In genomic region chr2:124792633-124793036, GRCm38 (mm10) we compare ENCODE assay signal across 15 mouse cellular contexts.
DNase-seq lines count a peak whose midpoint lies in the region; ATAC-seq lines count a peak whose summit lies in the region.
"Had no signal": no experiment of that assay in that cellular context is flagged by ENCODE, and none has a peak within 500 bp of the region (broad histone marks: within the 10 kb centered on the region; RNA-seq: fewer than 3 reads in every experiment).

No protein-coding gene starts in this region.

- ATAC-seq in cerebellum, adult (ENCODE audit: insufficient number of reproducible peaks, low FRiP score, low TSS enrichment) = peak; percentile 84
- ATAC-seq in neural tube, embryonic 12.5 days (ENCODE audit: low FRiP score, low read depth) = peak; percentile 72
- no peak for ATAC-seq in frontal cortex, adult (ENCODE audit: low TSS enrichment)

- no peak overlapping the region for H3K9ac ChIP-seq in neural tube, embryonic 12.5 days
- H3K9ac ChIP-seq: embryonic facial prominence, embryonic 15.5 days; liver, embryonic 15.5 days had no signal

- no peak overlapping the region for H3K4me3 ChIP-seq in neural tube, embryonic 12.5 days
- H3K4me3 ChIP-seq: embryonic facial prominence, embryonic 15.5 days; liver, embryonic 15.5 days; megakaryocyte, embryonic 14.5 days had no signal

- DNase-seq in left cerebral cortex, postnatal 4 days = peak; percentile 89
- DNase-seq in left cerebral cortex, postnatal 14 days (ENCODE audit: low spot score in 2 of 2) = no peak
- peak; percentile 20 for DNase-seq in embryo, embryonic 11 days
- DNase-seq in gastrocnemius, postnatal 10 days = no peak
- DNase-seq: adrenal gland, postnatal 10 days; heart, adult 18-20 months; layer of hippocampus, adult 9-11 months; right cerebral cortex, adult 18-20 months; thymus, adult 18-20 months had no signal

- no peaks in the 10 kb centered on the region for H3K27me3 ChIP-seq in neural tube, embryonic 12.5 days (replicated peaks)
- H3K27me3 ChIP-seq: embryonic facial prominence, embryonic 15.5 days; liver, embryonic 15.5 days; megakaryocyte, embryonic 14.5 days had no signal

- no peaks in the 10 kb centered on the region; the same call in 1 of the 2 replicates for H3K4me1 ChIP-seq in neural tube, embryonic 12.5 days
- H3K4me1 ChIP-seq: embryonic facial prominence, embryonic 15.5 days; liver, embryonic 15.5 days had no signal

- H3K27ac ChIP-seq in neural tube, embryonic 12.5 days = no peak overlapping the region
- H3K27ac ChIP-seq: embryonic facial prominence, embryonic 15.5 days; liver, embryonic 15.5 days had no signal

- no peaks in the 10 kb centered on the region for H3K9me3 ChIP-seq in neural tube, embryonic 12.5 days
- H3K9me3 ChIP-seq: embryonic facial prominence, embryonic 15.5 days; liver, embryonic 15.5 days had no signal

- WGBS in neural tube, embryonic 12.5 days = 34% methylated on average over 7 of the region's 7 CpGs

- intact Hi-C loops in left cerebral cortex, postnatal 4 days (cut with DNase I) = no loop called here
- intact Hi-C loops in left cerebral cortex, postnatal 14 days (cut with DNase I) = no loop called here

- H3K36me3 ChIP-seq in neural tube, embryonic 12.5 days = no peaks in the 10 kb centered on the region
- H3K36me3 ChIP-seq: embryonic facial prominence, embryonic 15.5 days; liver, embryonic 15.5 days had no signal

- H3K4me2 ChIP-seq in neural tube, embryonic 12.5 days (replicated peaks) = no peak overlapping the region; the same call in 1 of the 2 replicates
- H3K4me2 ChIP-seq: embryonic facial prominence, embryonic 15.5 days; liver, embryonic 15.5 days had no signal

Comparison
In these comparisons a context has a peak if more than half of its experiments do, and no peak if none do; other contexts are left out.
1. DNase-seq: peak in left cerebral cortex, postnatal 4 days (single experiment) and embryo, embryonic 11 days (single experiment); none in left cerebral cortex, postnatal 14 days (0 of 2) and gastrocnemius, postnatal 10 days (single experiment).